21 mouse cellular contexts compared by ENCODE assay signal in the genomic region with DNA sequence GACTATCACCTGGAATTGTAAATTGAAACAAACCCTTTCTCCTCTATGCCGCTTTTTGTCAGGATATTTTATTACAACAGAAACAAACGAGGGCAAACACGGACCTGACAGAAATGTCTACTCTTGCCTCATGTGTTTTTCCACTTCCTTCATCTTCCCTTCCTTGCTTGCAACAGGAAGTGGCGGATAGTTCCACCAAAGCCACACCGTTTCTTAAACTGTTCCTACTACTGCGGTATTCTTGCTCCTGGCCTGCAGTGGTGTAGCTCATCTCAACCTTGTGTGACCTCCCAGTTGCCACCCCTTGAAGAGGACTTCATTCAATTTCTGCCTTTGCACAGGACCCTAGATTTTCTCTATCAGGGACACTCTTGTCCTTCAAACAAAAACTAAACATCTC.
DNase-seq lines count a peak whose midpoint lies in the region; ATAC-seq and TF ChIP-seq lines count a peak whose summit lies in the region.
"Had no signal": no experiment of that assay in that cellular context is flagged by ENCODE, and none has a peak within 500 bp of the region (broad histone marks: within the 10 kb centered on the region; RNA-seq: fewer than 3 reads in every experiment).

No protein-coding gene starts in this region.

- ATAC-seq in common myeloid progenitor, adult 5-6 weeks (replicated peaks; ENCODE audit: low read depth, poor library complexity, severe bottlenecking): peak; percentile 42; the same call in 1 of the 2 replicates
- ATAC-seq in granulocyte monocyte progenitor cell, adult 5-6 weeks (replicated peaks; ENCODE audit: poor library complexity, severe bottlenecking): peak; percentile 91
- peak; percentile 90 for ATAC-seq in megakaryocyte progenitor cell, adult 5-6 weeks (replicated peaks; ENCODE audit: poor library complexity)
- ATAC-seq: forebrain, embryonic 14.5 days; forebrain, embryonic 16.5 days had no signal

- no peak for TF ChIP-seq CTCF in layer of hippocampus, adult 2 months (conservative IDR thresholded peaks at IDR 0.05)

- H3K27ac ChIP-seq in layer of hippocampus, adult 2 months: no peak overlapping the region
- H3K27ac ChIP-seq: embryonic facial prominence, embryonic 13.5 days; embryonic facial prominence, embryonic 15.5 days; forebrain, embryonic 10.5 days; forebrain, embryonic 12.5 days had no signal

- DNase-seq in layer of hippocampus, adult 2 months (ENCODE audit: low spot score in 2 of 2): no peak
- no peak for DNase-seq in neural tube, embryonic 10.5 days (ENCODE audit: extremely low spot score, low spot score)
- DNase-seq: adrenal gland, adult 2 months; adrenal gland, postnatal 10 days; adrenal gland, postnatal 25 days; cerebellum, adult 11 months; cerebellum, adult 18-20 months; cerebellum, adult 8-10 months; cerebellum, postnatal 10 days; cerebellum, postnatal 25 days; embryo, embryonic 11 days had no signal

- H3K4me3 ChIP-seq in layer of hippocampus, adult 2 months: no peak overlapping the region
- H3K4me3 ChIP-seq: embryonic facial prominence, embryonic 13.5 days; embryonic facial prominence, embryonic 15.5 days; erythroblast, embryonic 14.5 days; forebrain, embryonic 10.5 days; forebrain, embryonic 12.5 days had no signal
